Mouse (Mus musculus) embryonic stem cell, embryonic (primary cell): Measurements from ENCODE around the gene Zfp933.

Experiments
- CTCF ChIA-PET, 4 experiments: fragments of 300-600 bp in 2 of 4; fragments of 350-600 bp in 2 of 4; sonication (Branson Sonifier 250); formaldehyde crosslinking; loops; one replicate each; lab custom pipeline; 2022; ENCODE audit warnings: inconsistent platforms in 2 of 4; lab: Charles Lee
- POLR2A ChIA-PET, 4 experiments: fragments of 300-600 bp in 2 of 4; fragments of 350-600 bp in 2 of 4; sonication (Branson Sonifier 250); formaldehyde crosslinking; loops; one replicate each; lab custom pipeline; 2022; ENCODE audit warnings: antibody characterized with exemption in 4 of 4, inconsistent platforms in 1 of 4; lab: Charles Lee

The Zfp933 gene

GRCm38 (mm10) chr4:147847614-147848583 is at the start of gene Zfp933:
TSS of gene Zfp933 (minus strand) at chr4:147848366.
- CTCF ChIA-PET = interaction anchor here in 2 of 4 experiments (0.6 kb wide), 2 partner anchors 31 to 1661 kb away, joined by 3 to 4 read pairs; no protein-coding TSS in a partner anchor
- POLR2A ChIA-PET = interaction anchor here in 3 of 4 experiments (0.7 to 2.3 kb wide), 16 partner anchors 11 to 710 kb away, joined by 3 to 6 read pairs (median 3); partner anchors contain the start of genes Fv1 (in 1 of the 3), Mfn2 (in 1 of the 3) and Miip (in 1 of the 3)

- ChIA-PET POLR2A (interaction anchor here in 2 of 4 experiments (0.6 to 1.7 kb wide), 5 partner anchors 8 to 41 kb away, joined by 3 to 5 read pairs (median 4); no protein-coding TSS in a partner anchor), CTCF (interaction anchor here in 1 of 4 experiments (1.0 kb wide), 1 partner anchor 21 kb away, joined by 3 read pairs; no protein-coding TSS in a partner anchor)
Observed at GRCm38 (mm10) chr4:147897348-147897747, 49.2 kb upstream of the Zfp933 start.

- ChIA-PET POLR2A (interaction anchor here in 3 of 4 experiments (0.5 to 1.7 kb wide), 7 partner anchors 9 to 28 kb away, joined by 3 to 7 read pairs (median 4); partner anchors contain the start of genes Fv1 (in 1 of the 3) and Miip (in 1 of the 3)), CTCF (no interaction called here)
Observed at GRCm38 (mm10) chr4:147896411-147896810, 48.2 kb upstream of the Zfp933 start.

GRCm38 (mm10) chr4:147895815-147896330 is 47.7 kb upstream of the Zfp933 start:
- POLR2A ChIA-PET = interaction anchor here in 2 of 4 experiments (1.0 to 1.7 kb wide), 3 partner anchors 9 to 13 kb away, joined by 3 to 4 read pairs (median 4); no protein-coding TSS in a partner anchor
- CTCF ChIA-PET = no interaction called here

- ChIA-PET POLR2A (interaction anchor here in 2 of 4 experiments (0.7 to 1.7 kb wide), 5 partner anchors 15 to 32 kb away, joined by 3 to 6 read pairs (median 3); no protein-coding TSS in a partner anchor), CTCF (interaction anchor here in 2 of 4 experiments (1.1 to 1.3 kb wide), 2 partner anchors 11 to 15 kb away, joined by 3 to 4 read pairs; partner anchors contain the start of gene Mfn2 (in 1 of the 2))
Observed at GRCm38 (mm10) chr4:147890341-147890740, 42.2 kb upstream of the Zfp933 start.

- CTCF ChIA-PET = no interaction called here
- POLR2A ChIA-PET = interaction anchor here in 1 of 4 experiments (0.6 kb wide), 1 partner anchor 36 kb away, joined by 6 read pairs; no protein-coding TSS in a partner anchor
Observed at GRCm38 (mm10) chr4:147888237-147888636, 40.1 kb upstream of the Zfp933 start.

GRCm38 (mm10) chr4:147887277-147887676 is 39.1 kb upstream of the Zfp933 start:
- ChIA-PET CTCF (no interaction called here), POLR2A (interaction anchor here in 2 of 4 experiments (1.4 to 1.7 kb wide), 2 partner anchors 9 to 16 kb away, joined by 4 read pairs; no protein-coding TSS in a partner anchor)

GRCm38 (mm10) chr4:147886158-147886557 is 38.0 kb upstream of the Zfp933 start:
- CTCF ChIA-PET = interaction anchor here in 3 of 4 experiments (0.6 to 1.1 kb wide), 3 partner anchors 17 to 129 kb away, joined by 3 read pairs; partner anchors contain the start of genes Fv1 (in 1 of the 3) and Miip (in 1 of the 3)

GRCm38 (mm10) chr4:147884138-147884537 is 36.0 kb upstream of the Zfp933 start:
- ChIA-PET CTCF (interaction anchor here in 1 of 4 experiments (0.7 kb wide), 1 partner anchor 545 kb away, joined by 6 read pairs; no protein-coding TSS in a partner anchor), POLR2A (interaction anchor here in 2 of 4 experiments (0.9 to 3.4 kb wide), 6 partner anchors 8 to 54 kb away, joined by 3 to 16 read pairs (median 3); no protein-coding TSS in a partner anchor)

More at GRCm38 (mm10) chr4:147886158-147886557, 38.0 kb upstream of the Zfp933 start:
- POLR2A ChIA-PET = interaction anchor here in 3 of 4 experiments (0.9 to 3.3 kb wide), 11 partner anchors 9 to 68 kb away, joined by 3 to 15 read pairs (median 4); no protein-coding TSS in a partner anchor

GRCm38 (mm10) chr4:147883041-147883440 is 34.9 kb upstream of the Zfp933 start:
- CTCF ChIA-PET = no interaction called here
- POLR2A ChIA-PET = interaction anchor here in 2 of 4 experiments (0.6 to 3.4 kb wide), 7 partner anchors 9 to 147 kb away, joined by 3 to 16 read pairs (median 4); partner anchors contain the start of genes Fv1 (in 1 of the 2) and Miip (in 1 of the 2)

- CTCF ChIA-PET = interaction anchor here in 1 of 4 experiments (0.6 kb wide), 1 partner anchor 11 kb away, joined by 3 read pairs; no protein-coding TSS in a partner anchor
Observed at GRCm38 (mm10) chr4:147881792-147882191, 33.6 kb upstream of the Zfp933 start.

GRCm38 (mm10) chr4:147879865-147880264 is 31.7 kb upstream of the Zfp933 start:
- POLR2A ChIA-PET = interaction anchor here in 3 of 4 experiments (0.5 to 2.7 kb wide), 11 partner anchors 9 to 158 kb away, joined by 3 to 17 read pairs (median 4); partner anchors contain the start of genes Zfp933 (in 2 of the 3), Clcn6 (in 1 of the 3), Fv1 (in 1 of the 3) and Miip (in 1 of the 3)
- CTCF ChIA-PET = interaction anchor here in 2 of 4 experiments (0.6 to 1.7 kb wide), 3 partner anchors 32 to 65 kb away, joined by 3 to 6 read pairs (median 3); partner anchors contain the start of genes Plod1 (in 1 of the 2) and Zfp933 (in 1 of the 2)

More at GRCm38 (mm10) chr4:147881792-147882191, 33.6 kb upstream of the Zfp933 start:
- POLR2A ChIA-PET = interaction anchor here in 2 of 4 experiments (0.5 to 3.4 kb wide), 7 partner anchors 8 to 33 kb away, joined by 3 to 16 read pairs (median 3); partner anchors contain the start of genes Fv1 (in 1 of the 2) and Miip (in 1 of the 2)

GRCm38 (mm10) chr4:147879456-147879855 is 31.3 kb upstream of the Zfp933 start:
- ChIA-PET POLR2A (interaction anchor here in 2 of 4 experiments (0.7 to 2.7 kb wide), 11 partner anchors 9 to 159 kb away, joined by 3 to 17 read pairs (median 4); partner anchors contain the start of genes Zfp933 (in 2 of the 2), Clcn6 (in 1 of the 2), Fv1 (in 1 of the 2) and Miip (in 1 of the 2)), CTCF (interaction anchor here in 1 of 4 experiments (0.9 to 1.7 kb wide), 3 partner anchors 11 to 65 kb away, joined by 3 to 6 read pairs (median 3); partner anchors contain the start of gene Zfp933)

- CTCF ChIA-PET = interaction anchor here in 1 of 4 experiments (1.0 to 1.7 kb wide), 3 partner anchors 12 to 64 kb away, joined by 3 to 6 read pairs (median 3); no protein-coding TSS in a partner anchor
- POLR2A ChIA-PET = interaction anchor here in 2 of 4 experiments (0.6 to 2.7 kb wide), 7 partner anchors 8 to 30 kb away, joined by 3 to 17 read pairs (median 4); partner anchors contain the start of genes Fv1 (in 1 of the 2), Miip (in 1 of the 2) and Zfp933 (in 1 of the 2)
Observed at GRCm38 (mm10) chr4:147878537-147878936, 30.4 kb upstream of the Zfp933 start.

- CTCF ChIA-PET = interaction anchor here in 3 of 4 experiments (0.5 to 0.7 kb wide), 3 partner anchors 8 to 471 kb away, joined by 3 to 4 read pairs (median 4); no protein-coding TSS in a partner anchor
- POLR2A ChIA-PET = interaction anchor here in 3 of 4 experiments (0.6 to 1.9 kb wide), 7 partner anchors 9 to 63 kb away, joined by 3 to 11 read pairs (median 4); no protein-coding TSS in a partner anchor
Observed at GRCm38 (mm10) chr4:147875852-147876575, 27.8 kb upstream of the Zfp933 start.
